Mouse (Mus musculus) heart, embryonic 16.5 days (tissue): Measurements from ENCODE around the gene Vsir. TPM values are rescaled to one million over a fixed set of nuclear protein-coding genes. Genes with fewer than 3 reads are reported as not detected.
A peak's percentile ranks its signal among the peaks of the same experiment; 100 is the strongest.

Source experiments
- ATAC-seq: fragments of 200-750 bp; cut with Nextera tagmentation; replicated peaks from 2 replicates; pipeline ENCODE4 v1.8.0; 2017; ENCODE audit warnings: moderate number of reproducible peaks; ENCODE audit not compliant: insufficient read depth, low FRiP score; ENCODE audit errors: extremely low read depth
- H3K27ac ChIP-seq: fragments of 300-500 bp; sonication (generic); 2 replicates; pipeline ENCODE4 v1.5.1; 2014; ENCODE audit warnings: mild to moderate bottlenecking, low read length, control low read depth, moderate library complexity
- H3K27me3 ChIP-seq: fragments of 300-500 bp; sonication (generic); 2 replicates; pipeline ENCODE4 v1.6.1; 2014; ENCODE audit warnings: low read length, mixed read lengths; ENCODE audit not compliant: control insufficient read depth, insufficient read depth
- H3K36me3 ChIP-seq: fragments of 300-500 bp; sonication (generic); 2 replicates; pipeline ENCODE4 v1.6.1; 2014; ENCODE audit not compliant: control insufficient read depth, insufficient read depth
- H3K4me1 ChIP-seq: fragments of 300-500 bp; sonication (generic); 2 replicates; pipeline ENCODE4 v1.6.1; 2014; ENCODE audit warnings: low read length, mixed read lengths; ENCODE audit not compliant: control insufficient read depth, insufficient read depth
- H3K4me2 ChIP-seq: fragments of 300-500 bp; sonication (generic); 2 replicates; pipeline ENCODE4 v1.6.1; 2014; ENCODE audit warnings: low read depth, mild to moderate bottlenecking, control low read depth, low read length
- H3K4me3 ChIP-seq: fragments of 300-500 bp; sonication (generic); 2 replicates; pipeline ENCODE4 v1.5.1; 2014; ENCODE audit warnings: mild to moderate bottlenecking, control low read depth, low read length
- H3K9ac ChIP-seq: fragments of 300-500 bp; sonication (generic); 2 replicates; pipeline ENCODE4 v1.6.1; 2014; ENCODE audit warnings: low read length, control low read depth
- H3K9me3 ChIP-seq: fragments of 300-500 bp; sonication (generic); replicated peaks from 2 replicates; pipeline ENCODE4 v1.6.1; 2016; ENCODE audit warnings: low read length; ENCODE audit not compliant: control insufficient read depth
- WGBS: fragments of 180-500 bp; shearing (Covaris S2); extraction: QIAGEN DNeasy Blood & Tissue Kit; methylation state at CpG from one replicate; pipeline ENCODE4 v1.1.7; 2014; 5-methylcytosine and 5-hydroxymethylcytosine counted together
- polyA plus RNA-seq: library from polyadenylated mRNA; unstranded; fragments of >200 nt; fragmentation: Nextera tagmentation; extraction: Ambion mirVana; gene quantifications from 2 replicates; pipeline ENCODE4 v1.2.1, GENCODE M21; 2015

The Vsir gene
- polyA plus RNA-seq, 1 experiment from 2014 or later, result 3.3 TPM

- H3K36me3 ChIP-seq, result no peaks in the 10 kb centered on the region
- WGBS, result 65% methylated on average over 12 of the region's 12 CpGs
- no peak overlapping the region for H3K9ac ChIP-seq
- no peaks in the 10 kb centered on the region for H3K4me1 ChIP-seq
- H3K4me2 ChIP-seq, result no peak overlapping the region
- no peaks in the 10 kb centered on the region for H3K27me3 ChIP-seq
- ATAC-seq, result no peak
- 0 out of 2 replicates have a peak overlapping the region, but pooled peaks have one; percentile 4 for H3K27ac ChIP-seq
- H3K9me3 ChIP-seq, result no peaks in the 10 kb centered on the region
- H3K4me3 ChIP-seq, result no peak overlapping the region
Measured at GRCm38 (mm10) chr10:60361615-60362309, 15.1 kb downstream of the Vsir start.

GRCm38 (mm10) chr10:60362310-60362628, 15.6 kb downstream of the Vsir start:
- Histone ChIP-seq H3K4me1 (no peaks in the 10 kb centered on the region), H3K27me3 (no peaks in the 10 kb centered on the region), H3K36me3 (no peaks in the 10 kb centered on the region), H3K9ac (no peak overlapping the region), H3K4me2 (no peak overlapping the region), H3K9me3 (no peaks in the 10 kb centered on the region), H3K4me3 (no peak overlapping the region), H3K27ac (0 out of 2 replicates have a peak overlapping the region, but pooled peaks have one; percentile 4)
- 52% methylated on average over 2 of the region's 2 CpGs for WGBS
- no peak for ATAC-seq

DNA sequence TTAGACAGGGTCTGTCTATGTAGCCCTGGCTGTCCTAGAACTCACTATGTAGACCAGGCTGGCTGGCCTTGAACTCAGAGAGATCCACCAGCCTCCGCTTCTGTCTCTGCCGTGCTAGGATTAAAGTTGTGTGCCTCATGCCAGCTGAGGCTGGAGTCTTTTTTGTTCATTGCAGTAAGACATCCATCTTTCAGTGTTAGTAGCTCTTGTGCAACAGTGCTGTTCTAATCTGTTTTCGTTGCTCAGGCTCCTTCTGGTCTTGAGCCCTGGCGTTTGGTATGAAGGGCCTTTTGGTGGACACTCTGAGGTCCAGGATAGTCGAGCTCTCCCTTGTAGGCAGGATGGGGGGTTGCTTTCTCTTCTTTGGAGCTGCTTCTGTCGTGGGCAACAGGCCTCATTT, 16.8 kb downstream of the Vsir start:
- no peak overlapping the region for H3K27ac ChIP-seq

GRCm38 (mm10) chr10:60367145-60367544, 20.5 kb downstream of the Vsir start:
- Histone ChIP-seq H3K27ac (no peak overlapping the region), H3K27me3 (no peaks in the 10 kb centered on the region), H3K9me3 (no peaks in the 10 kb centered on the region), H3K4me1 (peaks cover 6% of the 10 kb centered on the region; the same call in 1 of the 2 replicates), H3K4me2 (no peak overlapping the region), H3K9ac (no peak overlapping the region), H3K36me3 (no peaks in the 10 kb centered on the region), H3K4me3 (no peak overlapping the region)
- no peak for ATAC-seq
- 70% methylated on average over 2 of the region's 2 CpGs for WGBS

More for the DNA sequence above, 16.8 kb downstream of the Vsir start:
- no peak for ATAC-seq
- H3K4me1 ChIP-seq, result no peaks in the 10 kb centered on the region
- H3K36me3 ChIP-seq, result no peaks in the 10 kb centered on the region
- H3K4me3 ChIP-seq, result no peak overlapping the region
- H3K27me3 ChIP-seq, result no peaks in the 10 kb centered on the region
- no peak overlapping the region for H3K9ac ChIP-seq
- H3K4me2 ChIP-seq, result no peak overlapping the region
- WGBS, result 68% methylated on average over 6 of the region's 6 CpGs
- H3K9me3 ChIP-seq, result no peaks in the 10 kb centered on the region

DNA sequence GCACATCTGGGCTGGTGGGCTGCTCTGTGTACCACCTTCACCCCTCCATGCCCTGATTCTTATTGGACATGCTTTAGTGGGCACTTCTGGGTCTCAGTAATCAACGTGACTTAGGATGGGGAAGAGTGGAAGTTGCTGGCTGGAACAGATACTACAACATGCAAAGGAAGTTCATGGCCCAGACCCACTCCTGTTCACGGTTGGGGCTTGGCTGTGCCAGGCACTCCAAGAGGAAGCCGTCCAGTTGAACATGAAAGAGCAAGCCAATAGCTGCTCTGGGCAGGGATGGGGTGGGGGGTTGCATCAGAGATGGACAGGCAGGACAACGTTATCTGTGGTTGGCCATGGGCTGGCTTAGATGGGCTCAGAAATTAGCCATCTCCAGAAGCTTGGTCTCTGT, 21.3 kb downstream of the Vsir start:
- Histone ChIP-seq H3K4me3 (no peak overlapping the region), H3K36me3 (no peaks in the 10 kb centered on the region), H3K4me2 (no peak overlapping the region), H3K27me3 (no peaks in the 10 kb centered on the region), H3K9me3 (no peaks in the 10 kb centered on the region), H3K4me1 (peaks cover 6% of the 10 kb centered on the region; the same call in 1 of the 2 replicates), H3K27ac (no peak overlapping the region), H3K9ac (no peak overlapping the region)
- whole genome bisulfite sequencing, result 74% methylated on average over 4 of the region's 4 CpGs
- ATAC-seq, result no peak

- H3K4me1 ChIP-seq, result peaks cover 6% of the 10 kb centered on the region; the same call in 1 of the 2 replicates
- 78% methylated on average over 6 of the region's 6 CpGs for WGBS
Measured at GRCm38 (mm10) chr10:60369405-60369804, 22.8 kb downstream of the Vsir start.

DNA sequence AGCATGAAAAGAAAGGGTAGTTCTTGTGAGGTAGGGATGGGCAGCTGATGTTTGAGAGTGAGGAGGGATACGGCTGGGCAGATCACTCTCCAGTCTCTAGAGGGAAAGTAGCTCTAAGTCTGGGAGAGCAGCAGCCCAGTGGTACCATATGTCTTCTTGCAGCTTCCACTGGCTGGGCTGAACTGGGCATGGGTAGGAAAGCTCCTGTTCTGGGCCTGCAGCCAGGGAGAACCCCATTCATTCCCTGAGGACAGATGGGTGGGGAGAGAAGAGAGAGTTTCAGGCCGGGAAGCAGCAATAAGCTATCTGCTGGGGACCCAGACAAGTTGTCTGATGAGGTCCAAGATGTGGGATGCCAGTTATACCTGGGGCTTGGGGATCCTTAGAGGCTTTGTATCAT, 23.4 kb downstream of the Vsir start:
- H3K9me3 ChIP-seq, result no peaks in the 10 kb centered on the region
- no peak for ATAC-seq
- no peak overlapping the region for H3K9ac ChIP-seq
- H3K4me3 ChIP-seq, result no peak overlapping the region
- no peaks in the 10 kb centered on the region for H3K27me3 ChIP-seq
- no peak overlapping the region for H3K4me2 ChIP-seq
- 64% methylated on average over 2 of the region's 2 CpGs for WGBS
- H3K4me1 ChIP-seq, result peaks cover 6% of the 10 kb centered on the region; the same call in 1 of the 2 replicates
- H3K27ac ChIP-seq, result no peak overlapping the region
- no peaks in the 10 kb centered on the region for H3K36me3 ChIP-seq

More at GRCm38 (mm10) chr10:60369405-60369804, 22.8 kb downstream of the Vsir start:
- H3K4me3 ChIP-seq, result no peak overlapping the region
- no peaks in the 10 kb centered on the region for H3K27me3 ChIP-seq
- no peak for ATAC-seq
- H3K9ac ChIP-seq, result no peak overlapping the region
- H3K4me2 ChIP-seq, result no peak overlapping the region
- no peaks in the 10 kb centered on the region for H3K9me3 ChIP-seq
- H3K27ac ChIP-seq, result no peak overlapping the region
- H3K36me3 ChIP-seq, result no peaks in the 10 kb centered on the region

DNA sequence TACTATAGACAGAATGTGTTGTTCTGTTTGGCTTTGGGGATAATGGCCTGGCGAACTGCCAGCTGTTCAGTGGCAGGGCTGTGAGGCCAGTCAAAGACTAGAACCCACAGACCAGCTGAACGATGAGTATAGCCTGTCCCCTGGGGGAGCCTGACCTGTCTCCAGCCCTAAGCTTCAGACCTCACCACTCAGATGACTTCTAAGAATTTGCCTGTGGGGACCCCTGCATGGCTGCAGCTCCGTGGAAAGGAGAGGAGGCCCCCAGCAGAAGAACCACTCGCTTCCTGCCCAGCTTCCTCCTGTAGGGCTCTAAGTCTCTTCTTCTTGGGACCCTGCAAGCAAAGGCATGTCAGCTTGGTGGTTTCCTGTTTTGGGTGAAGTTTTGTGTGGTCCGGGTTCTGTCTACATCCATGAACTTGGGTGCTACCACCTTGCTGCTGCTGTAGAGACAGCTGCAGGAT, 24.0 kb downstream of the Vsir start:
- H3K4me3 ChIP-seq, result no peak overlapping the region
- 52% methylated on average over 5 of the region's 5 CpGs for WGBS
- H3K36me3 ChIP-seq, result no peaks in the 10 kb centered on the region
- no peaks in the 10 kb centered on the region for H3K27me3 ChIP-seq
- H3K27ac ChIP-seq, result peak overlapping the region; percentile 53
- H3K4me2 ChIP-seq, result no peak overlapping the region
- ATAC-seq, result no peak
- H3K9me3 ChIP-seq, result no peaks in the 10 kb centered on the region
- H3K4me1 ChIP-seq, result peaks cover 6% of the 10 kb centered on the region; the same call in 1 of the 2 replicates
- H3K9ac ChIP-seq, result no peak overlapping the region

- Histone ChIP-seq H3K4me1 (peaks cover 6% of the 10 kb centered on the region), H3K4me3 (no peak overlapping the region), H3K9ac (no peak overlapping the region), H3K27ac (peak overlapping the region; percentile 53), H3K36me3 (no peaks in the 10 kb centered on the region), H3K4me2 (peak overlapping the region; percentile 30), H3K9me3 (no peaks in the 10 kb centered on the region), H3K27me3 (no peaks in the 10 kb centered on the region)
- WGBS, result 70% methylated on average over 5 of the region's 5 CpGs
- no peak for ATAC-seq
Measured at GRCm38 (mm10) chr10:60371596-60372386, 25.1 kb downstream of the Vsir start.
